8 mouse cellular contexts compared by ENCODE assay signal in genomic region chr15:81523901-81524300, GRCm38 (mm10). TPM values are rescaled to one million over a fixed set of nuclear protein-coding genes. Genes with fewer than 3 reads are reported as not detected.
DNase-seq lines count a peak whose midpoint lies in the region; ATAC-seq and TF ChIP-seq lines count a peak whose summit lies in the region.

No protein-coding gene starts in this region.

- WGBS in forebrain, embryonic 13.5 days, result 1% methylated on average over 12 of the region's 12 CpGs
- WGBS in liver, embryonic 11.5 days, result 1% methylated on average over 12 of the region's 12 CpGs

- H3K9ac ChIP-seq in forebrain, embryonic 13.5 days, result peak overlapping the region; percentile 76
- H3K9ac ChIP-seq in liver, embryonic 11.5 days (ENCODE audit: low read depth, low read length), result peak overlapping the region; percentile 85

- peak overlapping the region; percentile 83 for H3K4me3 ChIP-seq in E14TG2a.4 (replicated peaks; ENCODE audit: low read length)
- peak overlapping the region; percentile 59 for H3K4me3 ChIP-seq in forebrain, embryonic 13.5 days
- peak overlapping the region; percentile 64 for H3K4me3 ChIP-seq in liver, embryonic 11.5 days (ENCODE audit: low read depth, low read length)

- peaks cover 61% of the 10 kb centered on the region for H3K4me1 ChIP-seq in E14TG2a.4 (replicated peaks; ENCODE audit: low read depth, low read length)
- peaks cover 16% of the 10 kb centered on the region for H3K4me1 ChIP-seq in forebrain, embryonic 13.5 days
- H3K4me1 ChIP-seq in liver, embryonic 11.5 days (replicated peaks; ENCODE audit: control insufficient read depth, insufficient read depth, low read length), result peaks cover 6% of the 10 kb centered on the region

- no peaks in the 10 kb centered on the region for H3K36me3 ChIP-seq in E14TG2a.4 (ENCODE audit: insufficient read depth, low read length)
- H3K36me3 ChIP-seq in forebrain, embryonic 13.5 days (ENCODE audit: poor library complexity, severe bottlenecking), result no peaks in the 10 kb centered on the region
- no peaks in the 10 kb centered on the region for H3K36me3 ChIP-seq in liver, embryonic 11.5 days (ENCODE audit: control insufficient read depth, insufficient read depth, low read length)

- peak overlapping the region; percentile 95 for H3K4me2 ChIP-seq in forebrain, embryonic 13.5 days
- H3K4me2 ChIP-seq in liver, embryonic 11.5 days, result peak overlapping the region; percentile 95

- ATAC-seq in forebrain, embryonic 13.5 days, result no peak
- ATAC-seq in liver, embryonic 11.5 days (replicated peaks; ENCODE audit: low FRiP score), result no peak

- H3K27me3 ChIP-seq in E14TG2a.4 (ENCODE audit: insufficient read depth, low read length), result no peaks in the 10 kb centered on the region
- H3K27me3 ChIP-seq in forebrain, embryonic 13.5 days, result no peaks in the 10 kb centered on the region; the same call in 1 of the 2 replicates
- no peaks in the 10 kb centered on the region for H3K27me3 ChIP-seq in liver, embryonic 11.5 days (replicated peaks; ENCODE audit: control insufficient read depth, insufficient read depth, low read length)

- peak; percentile 54 to 60 for DNase-seq in cerebellum, postnatal 10 days
- no peak for DNase-seq in cerebellum, adult 9-11 months
- DNase-seq in liver, embryonic 11.5 days (ENCODE audit: low spot score), result peak; percentile 51
- DNase-seq in retina, embryonic 14.5 days (ENCODE audit: low spot score), result peak; percentile 56
- DNase-seq in right cerebral cortex, adult 18-20 months, result no peak
- no peak for DNase-seq in spleen, postnatal 36 days (ENCODE audit: low spot score in 2 of 2)

- no peak for TF ChIP-seq CTCF in E14TG2a.4 (conservative IDR thresholded peaks at IDR 0.05; ENCODE audit: low read length)

- H3K9me3 ChIP-seq in E14TG2a.4 (ENCODE audit: low read length), result no peaks in the 10 kb centered on the region
- no peaks in the 10 kb centered on the region for H3K9me3 ChIP-seq in forebrain, embryonic 13.5 days (replicated peaks)
- H3K9me3 ChIP-seq in liver, embryonic 11.5 days (ENCODE audit: control insufficient read depth, low read length), result no peaks in the 10 kb centered on the region

- no peak overlapping the region for H3K27ac ChIP-seq in forebrain, embryonic 13.5 days
- H3K27ac ChIP-seq in liver, embryonic 11.5 days (ENCODE audit: low read depth, low read length), result peak overlapping the region; percentile 96

RNA-seq across cellular contexts. Expression of gene Rbx1, which starts 57.8 kb away (rescaled TPM):
- 581 and 625 TPM in 2 replicates for polyA plus RNA-seq in forebrain, embryonic 13.5 days (2015; fragmentation: Nextera tagmentation; extraction: Ambion mirVana)
- 505 and 532 TPM in 2 replicates for polyA plus RNA-seq in liver, embryonic 11.5 days (2014; fragmentation: Nextera tagmentation; extraction: Ambion mirVana)

Comparison
In these comparisons a context has a peak if more than half of its experiments do, and no peak if none do; other contexts are left out.
1. DNase-seq: peak in cerebellum, postnatal 10 days (2 of 2), liver, embryonic 11.5 days (single experiment) and retina, embryonic 14.5 days (single experiment); none in cerebellum, adult 9-11 months (single experiment), right cerebral cortex, adult 18-20 months (single experiment) and spleen, postnatal 36 days (0 of 2).
2. Peak in every context shown above with its lines, with median percentiles within 50 percentile points of each other: H3K4me3 ChIP-seq.